ENCODE assay signal across 8 mouse cellular contexts in genomic region chr4:122955412-122956136, GRCm38 (mm10). TPM values are rescaled to one million over a fixed set of nuclear protein-coding genes. Genes with fewer than 3 reads are reported as not detected.
DNase-seq lines count a peak whose midpoint lies in the region; ATAC-seq lines count a peak whose summit lies in the region.

No protein-coding gene starts in this region.

- ATAC-seq in hindbrain, embryonic 14.5 days (ENCODE audit: low FRiP score): peak; percentile 88

- H3K36me3 ChIP-seq in hindbrain, embryonic 14.5 days (replicated peaks; ENCODE audit: control insufficient read depth, insufficient read depth): peaks cover 12% of the 10 kb centered on the region; the same call in 1 of the 2 replicates

- no peaks in the 10 kb centered on the region for H3K27me3 ChIP-seq in hindbrain, embryonic 14.5 days (ENCODE audit: control insufficient read depth, insufficient read depth, low read length)

- 11% methylated on average over 17 of the region's 17 CpGs for WGBS in hindbrain, embryonic 14.5 days

- no peaks in the 10 kb centered on the region for H3K9me3 ChIP-seq in hindbrain, embryonic 14.5 days (ENCODE audit: control insufficient read depth, low read length)

- H3K4me3 ChIP-seq in hindbrain, embryonic 14.5 days (replicated peaks; ENCODE audit: low read length): peak overlapping the region; percentile 21

- peak overlapping the region; percentile 53 for H3K9ac ChIP-seq in hindbrain, embryonic 14.5 days

- peak overlapping the region; percentile 87 for H3K27ac ChIP-seq in hindbrain, embryonic 14.5 days

- DNase-seq in NIH3T3 (ENCODE audit: low read depth): peak; percentile 90
- DNase-seq in cerebellum, postnatal 14 days: peak; percentile 83 to 91
- peak; percentile 83 to 84 for DNase-seq in frontal cortex, postnatal 14 days (ENCODE audit: low spot score in 2 of 2)
- DNase-seq in hindbrain, embryonic 14.5 days (ENCODE audit: low spot score): peak; percentile 85
- peak; percentile 84 to 86 for DNase-seq in layer of hippocampus, postnatal 36 days
- peak; percentile 93 for DNase-seq in lung, postnatal 25 days (ENCODE audit: low spot score)
- peak; percentile 29 for DNase-seq in retina, adult 2 months (ENCODE audit: low read depth, low spot score)
- DNase-seq in thymus, postnatal 25 days: peak; percentile 89

- H3K4me2 ChIP-seq in hindbrain, embryonic 14.5 days (replicated peaks): peak overlapping the region; percentile 49

- peaks cover 24% of the 10 kb centered on the region for H3K4me1 ChIP-seq in hindbrain, embryonic 14.5 days (replicated peaks; ENCODE audit: control insufficient read depth, insufficient read depth, low read length)

RNA-seq across cellular contexts. Expression of gene Mfsd2a, which starts 5.4 kb away (rescaled TPM):
- polyA plus RNA-seq in hindbrain, embryonic 14.5 days (2014; fragmentation: Nextera tagmentation; extraction: Ambion mirVana): 27.9 and 28.3 TPM in 2 replicates
- total RNA-seq in layer of hippocampus, postnatal 36 days (2021): 10 to 100 TPM; 34.0 to 52.7 TPM

RNA-seq across cellular contexts. Expression of gene Mycl, which starts 39.9 kb away (rescaled TPM):
- 68.7 and 71.9 TPM in 2 replicates for polyA plus RNA-seq in hindbrain, embryonic 14.5 days (2014; fragmentation: Nextera tagmentation; extraction: Ambion mirVana)
- total RNA-seq in layer of hippocampus, postnatal 36 days (2021): 10 to 100 TPM; 32.9 to 35.0 TPM

Comparison
In these comparisons a context has a peak if more than half of its experiments do, and no peak if none do; other contexts are left out.
1. Peak in every context shown above with its lines: DNase-seq, ATAC-seq, H3K4me3 ChIP-seq and H3K27ac ChIP-seq.
2. DNase-seq: peak in every context shown above with its lines; median percentile 93 in lung, postnatal 25 days; 90 in NIH3T3; 89 in thymus, postnatal 25 days; 87 in cerebellum, postnatal 14 days; 85 in hindbrain, embryonic 14.5 days; 85 in layer of hippocampus, postnatal 36 days; 84 in frontal cortex, postnatal 14 days; 29 in retina, adult 2 months.